Mouse (Mus musculus) embryo, embryonic 11 days (tissue): ENCODE data around the gene Cyb5r4.
A peak's percentile ranks its signal among the peaks of the same experiment; 100 is the strongest.
"Not testable (repeated sequence)": the region's sequence is repeated elsewhere in the genome, so short reads cannot be mapped to it uniquely, and the experiment has no call there.

Experiments used
- DNase-seq: peaks from one replicate; pipeline ENCODE4 v3.0.0-alpha.2; 2015

The Cyb5r4 gene

GRCm38 (mm10) chr9:87027423-87028084 is 5.7 kb downstream of the Cyb5r4 start:
- peak; percentile 72 for DNase-seq

GRCm38 (mm10) chr9:87032196-87032595 is 10.4 kb downstream of the Cyb5r4 start:
- no peak for DNase-seq

- DNase-seq, result peak; percentile 57
These were observed 13.2 kb downstream of the Cyb5r4 start for GRCm38 (mm10) chr9:87034831-87035580.

- no peak for DNase-seq
These were observed 27.6 kb downstream of the Cyb5r4 start for GRCm38 (mm10) chr9:87049425-87049824.

- DNase-seq, result no peak
These were observed 33.9 kb downstream of the Cyb5r4 start for GRCm38 (mm10) chr9:87055547-87056235.

GRCm38 (mm10) chr9:87062337-87062736 is 40.5 kb downstream of the Cyb5r4 start:
- DNase-seq, result no peak

GRCm38 (mm10) chr9:87068160-87068559 is 46.3 kb downstream of the Cyb5r4 start:
- DNase-seq, result no peak

- not testable (repeated sequence) for DNase-seq
These were observed 49.8 kb downstream of the Cyb5r4 start for GRCm38 (mm10) chr9:87071566-87071965.

GRCm38 (mm10) chr9:87077919-87078318 is 56.1 kb downstream of the Cyb5r4 start:
- peak; percentile 28 for DNase-seq

- DNase-seq, result no peak
These were observed 57.7 kb downstream of the Cyb5r4 start for GRCm38 (mm10) chr9:87079511-87079910.

GRCm38 (mm10) chr9:87086991-87087390 is 65.2 kb downstream of the Cyb5r4 start:
- no peak for DNase-seq

- no peak for DNase-seq
These were observed 76.2 kb downstream of the Cyb5r4 start for GRCm38 (mm10) chr9:87097989-87098388.

GRCm38 (mm10) chr9:87115019-87115418 is 93.2 kb downstream of the Cyb5r4 start:
- no peak for DNase-seq

- peak; percentile 20 for DNase-seq
These were observed 93.7 kb downstream of the Cyb5r4 start for GRCm38 (mm10) chr9:87115456-87115931.

- no peak for DNase-seq
These were observed 94.2 kb downstream of the Cyb5r4 start for GRCm38 (mm10) chr9:87115978-87116377.

- DNase-seq, result no peak
These were observed 97.2 kb downstream of the Cyb5r4 start for GRCm38 (mm10) chr9:87118996-87119395.

- peak; percentile 18 for DNase-seq
These were observed 100.2 kb downstream of the Cyb5r4 start for GRCm38 (mm10) chr9:87121956-87122493.

GRCm38 (mm10) chr9:87127046-87127445 is 105.2 kb downstream of the Cyb5r4 start:
- not testable (repeated sequence) for DNase-seq
